ENCODE assay signal across 8 mouse cellular contexts in genomic region chr13:15463492-15464080, GRCm38 (mm10). TPM values are rescaled to one million over a fixed set of nuclear protein-coding genes. Genes with fewer than 3 reads are reported as not detected.
DNase-seq lines count a peak whose midpoint lies in the region; ATAC-seq and TF ChIP-seq lines count a peak whose summit lies in the region.

No protein-coding gene starts in this region.

- H3K4me2 ChIP-seq in heart, embryonic 15.5 days = peak overlapping the region; percentile 96
- peak overlapping the region; percentile 82 for H3K4me2 ChIP-seq in stomach, postnatal 0 days (replicated peaks; ENCODE audit: low read depth)

- no peak for TF ChIP-seq CTCF in Patski (IDR thresholded peaks at IDR 0.05)
- TF ChIP-seq CTCF in embryonic fibroblast, embryonic 13.5 days (IDR thresholded peaks at IDR 0.05; ENCODE audit: borderline replicate concordance, insufficient read depth, low read length) = no peak
- no peak for TF ChIP-seq CTCF in stomach, postnatal 0 days (IDR thresholded peaks at IDR 0.05; ENCODE audit: low read depth)

- peak; percentile 87 for DNase-seq in 3134 (ENCODE audit: extremely low read depth, insufficient read length, low spot score)
- DNase-seq in Patski (ENCODE audit: low read depth, low spot score) = no peak
- peak; percentile 53 for DNase-seq in left cerebral cortex, postnatal 4 days
- peak; percentile 84 for DNase-seq in midbrain, embryonic 10.5 days (ENCODE audit: low spot score)
- DNase-seq in stomach, postnatal 0 days (ENCODE audit: low spot score) = peak; percentile 57

- ATAC-seq in Patski = peak; percentile 60
- peak; percentile 75 for ATAC-seq in heart, embryonic 15.5 days (replicated peaks; ENCODE audit: insufficient number of reproducible peaks, insufficient read depth, low FRiP score, low read depth)
- peak; percentile 81 for ATAC-seq in stomach, postnatal 0 days (ENCODE audit: low FRiP score, low TSS enrichment)
- no peak for ATAC-seq in erythroid progenitor cell, adult 5-6 weeks (replicated peaks; ENCODE audit: low FRiP score, poor library complexity, severe bottlenecking)

- no peaks in the 10 kb centered on the region for H3K36me3 ChIP-seq in heart, embryonic 15.5 days
- no peaks in the 10 kb centered on the region for H3K36me3 ChIP-seq in midbrain, embryonic 10.5 days
- H3K36me3 ChIP-seq in stomach, postnatal 0 days (ENCODE audit: control insufficient read depth, insufficient read depth, low read length) = no peaks in the 10 kb centered on the region

- intact Hi-C loops in left cerebral cortex, postnatal 4 days (cut with DNase I) = loop anchor here (10.0 kb wide), 2 partner anchors 251 to 789 kb away; no protein-coding TSS in a partner anchor

- under 1% methylated on average over 42 of the region's 70 CpGs for WGBS in heart, embryonic 15.5 days
- WGBS in midbrain, embryonic 10.5 days = under 1% methylated on average over 60 of the region's 70 CpGs
- 1% methylated on average over 45 of the region's 70 CpGs for WGBS in stomach, postnatal 0 days

- POLR2A ChIA-PET in Patski (lab: Charles Lee) = interaction anchor here (0.6 kb wide), 1 partner anchor 36 kb away, joined by 3 read pairs; no protein-coding TSS in a partner anchor

- H3K9me3 ChIP-seq in heart, embryonic 15.5 days (replicated peaks) = no peaks in the 10 kb centered on the region
- no peaks in the 10 kb centered on the region for H3K9me3 ChIP-seq in midbrain, embryonic 10.5 days (replicated peaks)
- H3K9me3 ChIP-seq in stomach, postnatal 0 days (ENCODE audit: control insufficient read depth, low read length) = no peaks in the 10 kb centered on the region

- peaks cover 9% of the 10 kb centered on the region; the same call in 1 of the 2 replicates for H3K4me1 ChIP-seq in embryonic fibroblast, embryonic 13.5 days (ENCODE audit: control insufficient read depth, insufficient read depth, low read length)
- peaks cover 4% of the 10 kb centered on the region; the same call in 1 of the 2 replicates for H3K4me1 ChIP-seq in heart, embryonic 15.5 days (replicated peaks)
- peaks cover 59% of the 10 kb centered on the region for H3K4me1 ChIP-seq in midbrain, embryonic 10.5 days
- H3K4me1 ChIP-seq in stomach, postnatal 0 days (replicated peaks; ENCODE audit: control insufficient read depth, insufficient read depth) = 0 out of 2 replicates have a peak, but pooled peaks cover 2% of the 10 kb centered on the region

- TF ChIP-seq POLR2A in embryonic fibroblast, embryonic 13.5 days (IDR thresholded peaks at IDR 0.05; ENCODE audit: low read depth, low read length) = peak; percentile 40; the same call in 1 of the 2 replicates

- H3K27ac ChIP-seq in embryonic fibroblast, embryonic 13.5 days (ENCODE audit: insufficient read depth, low read length) = peak overlapping the region; percentile 96
- H3K27ac ChIP-seq in heart, embryonic 15.5 days = peak overlapping the region; percentile 91
- peak overlapping the region; percentile 96 for H3K27ac ChIP-seq in midbrain, embryonic 10.5 days (replicated peaks)
- H3K27ac ChIP-seq in stomach, postnatal 0 days (replicated peaks) = peak overlapping the region; percentile 96

- in situ Hi-C loops in Patski (cut with MboI; ENCODE audit: low pct_unique_long_range_greater_than_20kb) = loop anchor here (5.0 kb wide), 2 partner anchors 254 to 294 kb away; no protein-coding TSS in a partner anchor

- CTCF ChIA-PET in Patski (lab: Charles Lee) = no interaction called here

- no peak for TF ChIP-seq EP300 in stomach, postnatal 0 days (optimal IDR thresholded peaks at IDR 0.05)

- H3K4me3 ChIP-seq in embryonic fibroblast, embryonic 13.5 days (ENCODE audit: insufficient read depth, low read length) = peak overlapping the region; percentile 81
- peak overlapping the region; percentile 77 for H3K4me3 ChIP-seq in heart, embryonic 15.5 days
- H3K4me3 ChIP-seq in midbrain, embryonic 10.5 days = peak overlapping the region; percentile 74
- peak overlapping the region; percentile 84 for H3K4me3 ChIP-seq in stomach, postnatal 0 days (ENCODE audit: low read depth, low read length)

- peak overlapping the region; percentile 78 for H3K9ac ChIP-seq in heart, embryonic 15.5 days
- H3K9ac ChIP-seq in stomach, postnatal 0 days (ENCODE audit: low read length) = peak overlapping the region; percentile 85

- no peaks in the 10 kb centered on the region for H3K27me3 ChIP-seq in Patski
- peaks cover 51% of the 10 kb centered on the region for H3K27me3 ChIP-seq in heart, embryonic 15.5 days
- peaks cover 59% of the 10 kb centered on the region for H3K27me3 ChIP-seq in midbrain, embryonic 10.5 days (ENCODE audit: low read depth, poor library complexity, severe bottlenecking)
- no peaks in the 10 kb centered on the region for H3K27me3 ChIP-seq in stomach, postnatal 0 days (ENCODE audit: control insufficient read depth, insufficient read depth, low read length)

RNA-seq across cellular contexts. Expression of gene Gli3, which starts 0.6 kb away (rescaled TPM):
- polyA plus RNA-seq in Patski (2021) = 14.7 TPM
- 41.8 and 64.3 TPM in 2 replicates for polyA plus RNA-seq in embryonic fibroblast, embryonic 13.5 days (2011; ENCODE audit: insufficient read length, low read depth, missing spikeins)
- 4.8 and 7.7 TPM in 2 replicates for polyA plus RNA-seq in heart, embryonic 15.5 days (2015; fragmentation: Nextera tagmentation; extraction: Ambion mirVana)
- total RNA-seq in left cerebral cortex, postnatal 4 days (2021) = 1 to 10 TPM; 8.1 to 8.2 TPM
- polyA plus RNA-seq in midbrain, embryonic 10.5 days (2016; fragmentation: Nextera tagmentation; extraction: Ambion mirVana) = 33.5 and 34.5 TPM in 2 replicates
- polyA plus RNA-seq in stomach, postnatal 0 days (2015; fragmentation: Nextera tagmentation; extraction: Ambion mirVana) = 4.9 and 5.0 TPM in 2 replicates
- not detected in 2 replicates for total RNA-seq in erythroid progenitor cell, adult 5-6 weeks (2015; ENCODE audit: low replicate concordance)
- total RNA-seq in erythroid progenitor cell, adult 5-6 weeks (2017; ENCODE audit: low replicate concordance) = not detected in 2 replicates
